8 mouse cellular contexts compared by ENCODE assay signal in genomic region chr8:111729233-111730170, GRCm38 (mm10). TPM values are rescaled to one million over a fixed set of nuclear protein-coding genes. Genes with fewer than 3 reads are reported as not detected.
DNase-seq lines count a peak whose midpoint lies in the region; ATAC-seq and TF ChIP-seq lines count a peak whose summit lies in the region.

No protein-coding gene starts in this region.

- no peak for TF ChIP-seq CTCF in cerebellum, adult 2 months (IDR thresholded peaks at IDR 0.05; ENCODE audit: borderline replicate concordance, insufficient read depth, low read depth, low read length)

- 0 out of 2 replicates have a peak overlapping the region, but pooled peaks have one; percentile 36 for H3K9ac ChIP-seq in midbrain, embryonic 13.5 days (replicated peaks)
- no peak overlapping the region for H3K9ac ChIP-seq in midbrain, embryonic 15.5 days
- H3K9ac ChIP-seq in kidney, embryonic 16.5 days (replicated peaks; ENCODE audit: low read length) = peak overlapping the region; percentile 93
- peak overlapping the region; percentile 32; the same call in 1 of the 2 replicates for H3K9ac ChIP-seq in stomach, embryonic 16.5 days (ENCODE audit: low read length)

- no peak for ATAC-seq in midbrain, embryonic 13.5 days
- no peak for ATAC-seq in midbrain, embryonic 15.5 days (replicated peaks)
- peak; percentile 16; the same call in 1 of the 2 replicates for ATAC-seq in kidney, embryonic 16.5 days (ENCODE audit: low FRiP score, low TSS enrichment)
- ATAC-seq in stomach, embryonic 16.5 days (ENCODE audit: insufficient read depth, low FRiP score) = no peak

- H3K4me1 ChIP-seq in cerebellum, adult 2 months (ENCODE audit: control insufficient read depth, insufficient read depth, low read length) = peaks cover 71% of the 10 kb centered on the region
- H3K4me1 ChIP-seq in midbrain, embryonic 13.5 days (replicated peaks) = peaks cover 81% of the 10 kb centered on the region
- H3K4me1 ChIP-seq in midbrain, embryonic 15.5 days = peaks cover 74% of the 10 kb centered on the region
- H3K4me1 ChIP-seq in kidney, embryonic 16.5 days (ENCODE audit: insufficient read depth, low read length) = peaks cover 77% of the 10 kb centered on the region
- H3K4me1 ChIP-seq in stomach, embryonic 16.5 days (ENCODE audit: control insufficient read depth, insufficient read depth, low read length) = peaks cover 77% of the 10 kb centered on the region

- H3K4me2 ChIP-seq in midbrain, embryonic 13.5 days (replicated peaks) = no peak overlapping the region
- no peak overlapping the region for H3K4me2 ChIP-seq in midbrain, embryonic 15.5 days
- H3K4me2 ChIP-seq in kidney, embryonic 16.5 days (replicated peaks; ENCODE audit: low read depth, low read length) = peak overlapping the region; percentile 72
- peak overlapping the region; percentile 87 for H3K4me2 ChIP-seq in stomach, embryonic 16.5 days (ENCODE audit: low read depth, low read length)

- H3K27ac ChIP-seq in cerebellum, adult 2 months (ENCODE audit: insufficient read depth, low read length) = peak overlapping the region; percentile 51
- no peak overlapping the region for H3K27ac ChIP-seq in midbrain, embryonic 13.5 days
- H3K27ac ChIP-seq in midbrain, embryonic 15.5 days = no peak overlapping the region
- peak overlapping the region; percentile 70 for H3K27ac ChIP-seq in kidney, embryonic 16.5 days (ENCODE audit: low read length)
- H3K27ac ChIP-seq in stomach, embryonic 16.5 days (ENCODE audit: low read length) = no peak overlapping the region; the same call in 1 of the 2 replicates

- TF ChIP-seq POLR2A in cerebellum, adult 2 months (IDR thresholded peaks at IDR 0.05; ENCODE audit: borderline replicate concordance, insufficient read depth, low read length) = no peak

- DNase-seq in cerebellum, adult 2 months = peak in 1 of 2 experiments; percentile 29
- DNase-seq in cerebellum, postnatal 4 days (ENCODE audit: low spot score in 2 of 2) = no peak
- no peak for DNase-seq in thymus, postnatal 10 days (ENCODE audit: low spot score in 2 of 2)
- DNase-seq in frontal cortex, adult 2 months (ENCODE audit: extremely low spot score in 1 of 2, low spot score in 1 of 2) = no peak

- no peaks in the 10 kb centered on the region for H3K27me3 ChIP-seq in cerebellum, adult 2 months (ENCODE audit: control insufficient read depth, insufficient read depth, low read length)
- H3K27me3 ChIP-seq in midbrain, embryonic 13.5 days = no peaks in the 10 kb centered on the region
- no peaks in the 10 kb centered on the region for H3K27me3 ChIP-seq in midbrain, embryonic 15.5 days (replicated peaks)
- H3K27me3 ChIP-seq in kidney, embryonic 16.5 days (ENCODE audit: insufficient read depth, low read length) = no peaks in the 10 kb centered on the region
- H3K27me3 ChIP-seq in stomach, embryonic 16.5 days (ENCODE audit: control insufficient read depth, insufficient read depth, low read length) = no peaks in the 10 kb centered on the region

- no peaks in the 10 kb centered on the region for H3K36me3 ChIP-seq in midbrain, embryonic 13.5 days
- no peaks in the 10 kb centered on the region for H3K36me3 ChIP-seq in midbrain, embryonic 15.5 days (replicated peaks)
- H3K36me3 ChIP-seq in kidney, embryonic 16.5 days (ENCODE audit: insufficient read depth, low read length) = no peaks in the 10 kb centered on the region
- no peaks in the 10 kb centered on the region for H3K36me3 ChIP-seq in stomach, embryonic 16.5 days (ENCODE audit: control insufficient read depth, insufficient read depth, low read length)

- no peaks in the 10 kb centered on the region for H3K9me3 ChIP-seq in midbrain, embryonic 13.5 days
- H3K9me3 ChIP-seq in midbrain, embryonic 15.5 days = no peaks in the 10 kb centered on the region
- H3K9me3 ChIP-seq in kidney, embryonic 16.5 days (ENCODE audit: low read length) = no peaks in the 10 kb centered on the region
- no peaks in the 10 kb centered on the region for H3K9me3 ChIP-seq in stomach, embryonic 16.5 days (replicated peaks; ENCODE audit: control insufficient read depth, low read length)

- peak overlapping the region; percentile 5 for H3K4me3 ChIP-seq in cerebellum, adult 2 months (replicated peaks; ENCODE audit: insufficient read depth, low read depth, low read length)
- no peak overlapping the region for H3K4me3 ChIP-seq in midbrain, embryonic 13.5 days (replicated peaks)
- no peak overlapping the region for H3K4me3 ChIP-seq in midbrain, embryonic 15.5 days
- peak overlapping the region; percentile 12; the same call in 1 of the 2 replicates for H3K4me3 ChIP-seq in kidney, embryonic 16.5 days (ENCODE audit: low read length)
- H3K4me3 ChIP-seq in stomach, embryonic 16.5 days (replicated peaks; ENCODE audit: low read length) = no peak overlapping the region

- WGBS in cerebellum, adult 2 months = 28% methylated on average over 7 of the region's 7 CpGs
- WGBS in midbrain, embryonic 13.5 days = 77% methylated on average over 7 of the region's 7 CpGs
- WGBS in midbrain, embryonic 15.5 days = 67% methylated on average over 7 of the region's 7 CpGs
- whole genome bisulfite sequencing in kidney, embryonic 16.5 days = 42% methylated on average over 7 of the region's 7 CpGs
- WGBS in stomach, embryonic 16.5 days = 63% methylated on average over 7 of the region's 7 CpGs

RNA-seq across cellular contexts. Expression of gene Bcar1, which starts 14.1 kb away (rescaled TPM):
- 129 and 146 TPM in 2 replicates for polyA plus RNA-seq in cerebellum, adult 2 months (2012; rRNA removed)
- polyA plus RNA-seq in midbrain, embryonic 13.5 days (2015; fragmentation: Nextera tagmentation; extraction: Ambion mirVana) = 48.7 and 55.0 TPM in 2 replicates
- 51.9 and 55.8 TPM in 2 replicates for polyA plus RNA-seq in midbrain, embryonic 15.5 days (2015; fragmentation: Nextera tagmentation; extraction: Ambion mirVana)
- polyA plus RNA-seq in kidney, embryonic 16.5 days (2015; fragmentation: Nextera tagmentation; extraction: Ambion mirVana) = 49.6 and 60.1 TPM in 2 replicates
- polyA plus RNA-seq in stomach, embryonic 16.5 days (2015; fragmentation: Nextera tagmentation; extraction: Ambion mirVana) = 38.5 and 44.6 TPM in 2 replicates
- 42.1 and 44.2 TPM in 2 replicates for polyA plus RNA-seq in frontal cortex, adult 2 months (2012; rRNA removed)

RNA-seq across cellular contexts. Expression of gene Ctrb1, which starts 38.7 kb away (rescaled TPM):
- polyA plus RNA-seq in cerebellum, adult 2 months (2012; rRNA removed) = 0.29 and 0.33 TPM in 2 replicates
- polyA plus RNA-seq in midbrain, embryonic 13.5 days (2015; fragmentation: Nextera tagmentation; extraction: Ambion mirVana) = 1.6 and 2.2 TPM in 2 replicates
- polyA plus RNA-seq in midbrain, embryonic 15.5 days (2015; fragmentation: Nextera tagmentation; extraction: Ambion mirVana) = 2.5 TPM in 1 of 2 replicates, not detected in the other
- polyA plus RNA-seq in kidney, embryonic 16.5 days (2015; fragmentation: Nextera tagmentation; extraction: Ambion mirVana) = 0.35 TPM in 1 of 2 replicates, not detected in the other
- polyA plus RNA-seq in stomach, embryonic 16.5 days (2015; fragmentation: Nextera tagmentation; extraction: Ambion mirVana) = 3,395 and 3,754 TPM in 2 replicates
- 0.24 and 0.25 TPM in 2 replicates for polyA plus RNA-seq in frontal cortex, adult 2 months (2012; rRNA removed)

Comparison
In these comparisons a context has a peak if more than half of its experiments do, and no peak if none do; other contexts are left out.
1. H3K27ac ChIP-seq: peak in cerebellum, adult 2 months (single experiment) and kidney, embryonic 16.5 days (single experiment); none in midbrain, embryonic 13.5 days (single experiment), midbrain, embryonic 15.5 days (single experiment) and stomach, embryonic 16.5 days (single experiment).
2. H3K4me3 ChIP-seq: peak in cerebellum, adult 2 months (single experiment) and kidney, embryonic 16.5 days (single experiment); none in midbrain, embryonic 13.5 days (single experiment), midbrain, embryonic 15.5 days (single experiment) and stomach, embryonic 16.5 days (single experiment).
3. H3K4me2 ChIP-seq: peak in kidney, embryonic 16.5 days (single experiment) and stomach, embryonic 16.5 days (single experiment); none in midbrain, embryonic 13.5 days (single experiment) and midbrain, embryonic 15.5 days (single experiment).
4. RNA of gene Ctrb1, which starts 38.7 kb away (polyA plus RNA-seq): 3,395 to 3,754 TPM in stomach, embryonic 16.5 days; 2.5 TPM in midbrain, embryonic 15.5 days, 1.6 to 2.2 TPM in midbrain, embryonic 13.5 days, 0.29 to 0.33 TPM in cerebellum, adult 2 months, 0.24 to 0.25 TPM in frontal cortex, adult 2 months and 0.35 TPM in kidney, embryonic 16.5 days; every median in the first group is over 100 times any median in the second.